Mouse (Mus musculus) forebrain, postnatal 0 days (tissue): ENCODE results near the gene Cxxc4. TPM values are rescaled to one million over a fixed set of nuclear protein-coding genes. Genes with fewer than 3 reads are reported as not detected.

Experiments
- ATAC-seq: fragments of 200-750 bp; cut with Nextera tagmentation; 2 replicates; pipeline ENCODE4 v1.8.0; 2017; ENCODE audit warnings: mild to moderate bottlenecking, moderate library complexity
- DNase-seq: peaks from one replicate; pipeline ENCODE4 v3.0.0-alpha.2; 2015
- H3K27ac ChIP-seq: fragments of 300-500 bp; sonication (generic); 2 replicates; pipeline ENCODE4 v1.5.1; 2014; ENCODE audit warnings: low read depth, mild to moderate bottlenecking, antibody characterized with exemption, low read length, moderate library complexity, mixed read lengths
- H3K27me3 ChIP-seq: fragments of 300-500 bp; sonication (generic); 2 replicates; pipeline ENCODE4 v1.6.1; 2014; ENCODE audit warnings: mild to moderate bottlenecking, low read length, mixed read lengths; ENCODE audit not compliant: insufficient read depth
- H3K36me3 ChIP-seq: fragments of 300-500 bp; sonication (generic); 2 replicates; pipeline ENCODE4 v1.6.1; 2014; ENCODE audit warnings: mild to moderate bottlenecking, moderate library complexity; ENCODE audit not compliant: insufficient read depth
- H3K4me1 ChIP-seq: fragments of 300-500 bp; sonication (generic); 2 replicates; pipeline ENCODE4 v1.6.1; 2014; ENCODE audit warnings: antibody characterized with exemption; ENCODE audit not compliant: insufficient read depth
- H3K4me2 ChIP-seq: fragments of 300-500 bp; sonication (generic); 2 replicates; pipeline ENCODE4 v1.6.1; 2014; ENCODE audit warnings: low read depth, mild to moderate bottlenecking, moderate library complexity
- H3K4me3 ChIP-seq: fragments of 300-500 bp; sonication (generic); 2 replicates; pipeline ENCODE4 v1.5.1; 2014; ENCODE audit warnings: low read depth, low read length, mixed read lengths
- H3K9ac ChIP-seq: fragments of 300-500 bp; sonication (generic); 2 replicates; pipeline ENCODE4 v1.6.1; 2014; ENCODE audit warnings: mild to moderate bottlenecking
- H3K9me3 ChIP-seq: fragments of 300-500 bp; sonication (generic); 2 replicates; pipeline ENCODE4 v1.6.1; 2016; ENCODE audit warnings: low read length
- CTCF ChIP-seq: sonication (generic); IDR thresholded peaks from 2 replicates; pipeline ENCODE4 v1.5.1; 2016; ENCODE audit warnings: antibody characterized with exemption, control low read depth, low read depth
- WGBS: fragments of 180-500 bp; shearing (Covaris S2); extraction: QIAGEN DNeasy Blood & Tissue Kit; methylation state at CpG from one replicate; pipeline ENCODE4 v1.1.7; 2014; 5-methylcytosine and 5-hydroxymethylcytosine counted together
- polyA plus RNA-seq: library from polyadenylated mRNA; unstranded; fragments of >200 nt; fragmentation: Nextera tagmentation; extraction: Ambion mirVana; gene quantifications from 2 replicates; pipeline ENCODE4 v1.2.1, GENCODE M21; 2015
- total RNA-seq: library from RNA; depleted of rRNA; stranded (reverse); fragments of >200 nt; gene quantifications from 2 replicates; pipeline ENCODE4 v1.2.3, GENCODE M21; 2014

The Cxxc4 gene
- total and polyA plus RNA-seq, 2 experiments from 2014 or later: 23.3 to 39.0 TPM

- WGBS: 61% methylated on average over 2 of the region's 2 CpGs
- TF ChIP-seq CTCF: no peak
Observed at GRCm38 (mm10) chr3:134221002-134221401, 15.3 kb upstream of the Cxxc4 start.

GRCm38 (mm10) chr3:134222593-134222992 is 13.7 kb upstream of the Cxxc4 start:
- no peak for TF ChIP-seq CTCF
- WGBS: 78% methylated on average over 1 of the region's 1 CpGs
- ATAC-seq (no peak), DNase-seq (no peak)
- Histone ChIP-seq H3K27me3 (no peaks in the 10 kb centered on the region), H3K9me3 (no peaks in the 10 kb centered on the region), H3K36me3 (no peaks in the 10 kb centered on the region), H3K4me2 (no peak overlapping the region), H3K27ac (no peak overlapping the region), H3K4me1 (no peaks in the 10 kb centered on the region), H3K9ac (no peak overlapping the region), H3K4me3 (no peak overlapping the region)

More at GRCm38 (mm10) chr3:134221002-134221401, 15.3 kb upstream of the Cxxc4 start:
- H3K36me3 ChIP-seq: no peaks in the 10 kb centered on the region
- H3K4me1 ChIP-seq: no peaks in the 10 kb centered on the region
- no peaks in the 10 kb centered on the region for H3K27me3 ChIP-seq
- no peak overlapping the region for H3K4me2 ChIP-seq
- ATAC-seq (no peak), DNase-seq (no peak)
- H3K9me3 ChIP-seq: no peaks in the 10 kb centered on the region
- H3K27ac ChIP-seq: no peak overlapping the region
- H3K4me3 ChIP-seq: no peak overlapping the region
- no peak overlapping the region for H3K9ac ChIP-seq

GRCm38 (mm10) chr3:134223956-134224355 is 12.3 kb upstream of the Cxxc4 start:
- peak; percentile 46 for DNase-seq

GRCm38 (mm10) chr3:134225928-134226327 is 10.4 kb upstream of the Cxxc4 start:
- TF ChIP-seq CTCF: no peak
- ATAC-seq (no peak), DNase-seq (no peak)
- H3K27ac ChIP-seq: no peak overlapping the region
- H3K36me3 ChIP-seq: no peaks in the 10 kb centered on the region
- no peak overlapping the region for H3K4me2 ChIP-seq
- no peaks in the 10 kb centered on the region for H3K4me1 ChIP-seq
- H3K4me3 ChIP-seq: no peak overlapping the region
- WGBS: 96% methylated on average over 3 of the region's 3 CpGs
- H3K27me3 ChIP-seq: no peaks in the 10 kb centered on the region
- H3K9me3 ChIP-seq: no peaks in the 10 kb centered on the region
- no peak overlapping the region for H3K9ac ChIP-seq

More at GRCm38 (mm10) chr3:134223956-134224355, 12.3 kb upstream of the Cxxc4 start:
- ATAC-seq: peak; percentile 50
- no peak for TF ChIP-seq CTCF
- H3K36me3 ChIP-seq: no peaks in the 10 kb centered on the region
- H3K9me3 ChIP-seq: no peaks in the 10 kb centered on the region
- H3K9ac ChIP-seq: no peak overlapping the region
- no peaks in the 10 kb centered on the region for H3K4me1 ChIP-seq
- H3K4me2 ChIP-seq: no peak overlapping the region
- H3K4me3 ChIP-seq: no peak overlapping the region
- 56% methylated on average over 7 of the region's 7 CpGs for WGBS
- no peak overlapping the region for H3K27ac ChIP-seq
- H3K27me3 ChIP-seq: no peaks in the 10 kb centered on the region

GRCm38 (mm10) chr3:134232753-134233152 is 3.5 kb upstream of the Cxxc4 start:
- no peaks in the 10 kb centered on the region for H3K27me3 ChIP-seq
- H3K9ac ChIP-seq: no peak overlapping the region
- no peak for DNase-seq
- H3K4me3 ChIP-seq: no peak overlapping the region
- no peak overlapping the region for H3K4me2 ChIP-seq
- no peak for TF ChIP-seq CTCF
- no peak for ATAC-seq
- H3K27ac ChIP-seq: no peak overlapping the region
- no peaks in the 10 kb centered on the region for H3K4me1 ChIP-seq
- H3K36me3 ChIP-seq: no peaks in the 10 kb centered on the region
- no peaks in the 10 kb centered on the region for H3K9me3 ChIP-seq
- 88% methylated on average over 2 of the region's 2 CpGs for WGBS

- peak overlapping the region; percentile 78 for H3K4me2 ChIP-seq
- WGBS: under 1% methylated on average over 44 of the region's 55 CpGs
- peak overlapping the region; percentile 93 for H3K27ac ChIP-seq
- H3K27me3 ChIP-seq: no peaks in the 10 kb centered on the region
- peak overlapping the region; percentile 80 for H3K4me3 ChIP-seq
- no peaks in the 10 kb centered on the region for H3K9me3 ChIP-seq
- DNase-seq: peak; percentile 85
- TF ChIP-seq CTCF: no peak
- ATAC-seq: peak; percentile 71
- no peaks in the 10 kb centered on the region for H3K36me3 ChIP-seq
- no peaks in the 10 kb centered on the region for H3K4me1 ChIP-seq
- peak overlapping the region; percentile 84 for H3K9ac ChIP-seq
Observed at GRCm38 (mm10) chr3:134235491-134236413, 532 bp upstream of the Cxxc4 start.

GRCm38 (mm10) chr3:134237113-134237805 is 975 bp downstream of the Cxxc4 start:
- peaks cover 3% of the 10 kb centered on the region; the same call in 1 of the 2 replicates for H3K4me1 ChIP-seq
- peak overlapping the region; percentile 84 for H3K9ac ChIP-seq
- no peak for TF ChIP-seq CTCF
- H3K4me2 ChIP-seq: peak overlapping the region; percentile 78
- WGBS: 24% methylated on average over 3 of the region's 3 CpGs
- ATAC-seq (no peak), DNase-seq (peak; percentile 38)
- H3K9me3 ChIP-seq: no peaks in the 10 kb centered on the region
- no peaks in the 10 kb centered on the region for H3K27me3 ChIP-seq
- peak overlapping the region; percentile 93 for H3K27ac ChIP-seq
- peak overlapping the region; percentile 80 for H3K4me3 ChIP-seq
- no peaks in the 10 kb centered on the region for H3K36me3 ChIP-seq
